Mouse (Mus musculus) activated CD4-positive, CD25-positive, alpha-beta regulatory T cell, adult 4 months (primary cell): Measurements from ENCODE around the gene Lima1. TPM values are rescaled to one million over a fixed set of nuclear protein-coding genes. Genes with fewer than 3 reads are reported as not detected.
"Not testable (repeated sequence)": the region's sequence is repeated elsewhere in the genome, so short reads cannot be mapped to it uniquely, and the experiment has no call there.

Source experiments
- ATAC-seq: one replicate; pipeline ENCODE4 v1.8.0; 2017
- polyA plus RNA-seq, 2 experiments: library from polyadenylated mRNA; unstranded; fragments of 100-300 nt; shearing (Covaris generic); gene quantifications; one replicate each; pipeline ENCODE4 v1.2.1; 2017

Gene Lima1
- polyA plus RNA-seq, 2 experiments from 2014 or later: 0.89 to 0.93 TPM

DNA sequence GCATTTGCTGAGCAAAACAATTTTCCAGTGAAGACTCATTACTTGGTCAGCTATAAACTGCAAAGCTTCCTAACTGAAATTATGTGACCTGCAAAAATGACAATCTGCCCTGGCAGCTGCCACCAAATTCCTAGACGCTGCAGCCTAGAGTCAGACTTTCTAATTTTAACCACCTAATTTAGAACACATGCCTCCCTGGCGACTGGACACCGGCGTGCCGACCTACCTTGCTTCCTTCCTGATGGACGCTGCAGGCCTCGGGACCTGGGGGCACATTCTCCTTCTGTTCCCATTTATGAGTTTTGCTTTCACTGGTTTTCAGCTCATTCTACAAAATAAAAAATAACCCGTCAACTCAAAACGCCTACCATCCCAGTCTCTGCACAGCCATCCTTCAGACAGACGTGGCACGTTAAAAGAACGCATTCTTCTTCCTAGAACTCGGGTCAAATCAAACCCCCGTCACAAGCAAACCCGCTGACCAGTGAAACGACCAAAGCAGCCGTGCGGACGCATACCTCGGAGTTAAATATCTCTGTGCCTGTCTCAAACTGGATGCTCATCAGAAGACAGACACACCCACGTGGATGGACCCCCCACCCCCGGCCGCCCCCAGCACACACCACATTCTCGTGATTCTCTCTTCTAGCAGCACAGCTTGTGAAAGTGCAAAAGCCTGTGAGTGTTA is 73.2 kb downstream of the Lima1 start:
- no peak for ATAC-seq

DNA sequence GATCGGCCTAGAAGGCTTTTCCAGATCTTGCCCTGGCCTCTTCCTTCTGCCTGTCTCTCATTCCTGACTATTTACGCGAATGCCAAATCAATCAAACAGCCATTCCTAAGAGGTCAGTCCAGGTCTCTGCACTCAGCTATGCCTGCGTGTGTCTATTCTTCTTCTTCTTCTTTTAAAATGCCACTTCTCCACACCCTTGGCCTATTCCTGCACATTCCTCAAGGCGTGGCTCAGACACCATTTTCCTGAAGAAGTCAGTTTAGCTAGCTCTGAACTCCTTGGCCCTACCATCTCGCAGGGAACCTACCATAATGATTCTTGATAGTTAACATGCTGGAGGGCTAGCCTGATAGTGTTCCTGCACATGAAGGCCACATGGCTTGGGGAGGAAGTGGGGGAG is 75.5 kb downstream of the Lima1 start:
- no peak for ATAC-seq

DNA sequence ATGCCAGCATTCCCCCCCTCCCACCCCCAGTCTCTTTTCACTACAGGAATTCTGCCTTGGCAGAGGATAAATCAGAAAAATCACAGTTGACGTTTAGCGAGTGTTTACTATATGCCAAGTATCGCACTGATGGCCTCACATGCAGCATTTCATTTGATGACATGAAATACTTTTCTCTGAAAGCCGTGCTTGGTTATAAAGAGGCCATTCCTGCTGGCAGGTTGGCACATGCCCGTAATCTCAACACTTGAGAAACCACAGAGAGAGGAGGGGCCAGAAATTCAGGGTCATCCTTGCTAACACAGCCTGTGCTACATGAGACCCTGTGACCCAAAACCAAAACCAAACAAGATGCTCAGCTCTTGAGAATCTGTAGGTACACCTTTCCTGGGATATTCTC is 77.4 kb downstream of the Lima1 start:
- no peak for ATAC-seq

DNA sequence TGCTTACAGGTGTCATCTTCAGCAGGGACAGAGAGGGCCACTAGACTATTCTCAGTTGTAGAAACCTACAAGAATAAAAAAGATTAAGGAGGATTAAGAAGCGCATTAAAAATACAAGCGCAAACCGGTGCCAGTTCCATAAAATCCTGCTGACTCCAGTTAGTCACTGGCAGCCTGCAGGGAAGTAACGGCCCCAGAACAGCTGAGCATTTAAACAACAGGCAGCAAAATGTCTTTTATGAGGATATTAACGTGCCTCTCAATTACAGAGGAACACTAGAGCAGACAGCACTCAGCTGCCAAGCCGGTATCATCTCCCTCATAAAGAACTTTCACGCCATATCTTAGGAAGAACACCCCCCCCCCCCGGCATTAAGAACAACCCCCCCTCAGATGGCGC is 78.5 kb downstream of the Lima1 start:
- ATAC-seq: no peak

DNA sequence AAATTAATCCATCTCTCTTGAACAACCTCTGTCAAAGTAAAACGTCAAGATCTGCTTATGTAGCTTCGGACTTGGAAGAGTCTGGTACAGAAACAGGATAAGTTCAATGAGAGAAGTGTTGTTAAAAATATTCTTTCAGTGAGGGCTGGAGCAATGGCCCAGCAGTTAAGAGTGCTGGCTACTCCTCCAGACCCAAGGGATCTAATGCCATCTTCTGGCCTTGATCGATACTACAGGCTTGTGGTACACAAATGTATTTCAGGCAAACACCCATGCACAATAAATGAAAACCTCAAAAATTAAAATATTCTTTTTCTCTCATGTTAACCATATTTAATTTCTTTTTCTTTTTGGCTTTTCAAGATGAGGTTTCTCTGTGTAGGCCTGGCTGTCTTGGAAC is 79.2 kb downstream of the Lima1 start:
- ATAC-seq: no peak

DNA sequence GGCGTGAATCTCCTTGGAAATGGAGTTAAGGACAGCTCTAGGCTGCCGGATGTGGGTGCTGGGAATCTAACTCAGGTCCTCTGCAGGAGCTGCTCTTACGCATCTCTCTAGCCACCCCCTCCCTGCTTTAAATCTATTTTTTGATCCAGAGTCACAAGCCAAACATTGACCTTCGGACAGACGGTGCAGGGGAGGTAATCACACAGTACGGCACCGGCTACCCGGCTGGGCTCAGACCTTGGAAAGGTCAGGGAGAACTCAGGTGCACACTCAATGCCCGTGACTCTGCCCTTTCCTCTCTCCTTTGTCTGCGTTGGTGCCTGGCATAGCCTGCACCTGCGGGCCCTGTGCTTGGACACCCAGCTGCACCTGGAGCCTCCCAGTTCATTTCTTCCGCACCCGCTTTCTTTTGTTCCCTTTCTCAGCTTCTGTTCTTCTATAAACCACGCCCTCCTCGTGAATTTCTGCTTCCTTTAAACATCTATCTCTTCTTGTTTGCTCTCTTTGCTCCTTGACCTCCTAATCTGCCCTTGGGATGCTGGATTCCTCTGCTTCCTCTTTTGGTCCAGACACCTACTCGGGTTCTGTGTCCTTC is 82.9 kb downstream of the Lima1 start:
- ATAC-seq: no peak

DNA sequence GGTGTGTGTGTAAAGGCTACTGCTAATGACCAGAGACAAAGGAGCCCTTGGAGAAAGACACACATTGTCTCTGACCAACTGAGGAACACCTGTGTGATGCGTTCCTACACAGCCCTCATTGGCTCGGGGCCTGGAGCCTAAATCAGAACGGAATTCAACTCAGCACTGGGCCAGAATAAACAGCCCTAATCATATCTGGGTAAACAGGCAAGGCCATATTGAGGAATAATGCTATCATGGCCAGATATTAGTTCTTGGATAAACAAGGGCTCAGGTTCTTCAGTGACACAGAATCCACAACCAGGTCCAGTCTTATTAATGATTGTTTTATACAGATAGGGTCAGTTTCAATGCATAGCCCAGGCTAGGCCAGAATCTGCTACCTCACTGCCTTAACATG is 84.3 kb downstream of the Lima1 start:
- no peak for ATAC-seq

DNA sequence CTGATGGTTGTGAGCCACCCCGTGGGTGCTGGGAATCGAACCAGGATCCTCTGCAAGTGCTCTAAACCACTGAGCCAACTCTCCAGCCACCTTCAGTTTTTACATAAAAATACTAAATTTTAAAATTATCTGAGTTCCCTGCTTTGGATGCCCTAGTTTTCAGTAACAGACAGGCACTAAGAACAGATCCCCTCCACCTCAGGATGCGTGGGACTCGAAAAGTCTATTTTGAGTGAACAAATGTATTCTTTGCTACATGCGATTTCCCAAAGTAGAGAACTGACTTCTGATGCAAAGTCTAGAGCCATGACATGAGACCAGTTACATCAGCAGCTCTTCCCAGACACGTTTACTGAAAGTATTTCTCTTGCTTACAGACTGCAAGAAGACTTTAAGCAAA is 84.8 kb downstream of the Lima1 start:
- ATAC-seq: no peak

DNA sequence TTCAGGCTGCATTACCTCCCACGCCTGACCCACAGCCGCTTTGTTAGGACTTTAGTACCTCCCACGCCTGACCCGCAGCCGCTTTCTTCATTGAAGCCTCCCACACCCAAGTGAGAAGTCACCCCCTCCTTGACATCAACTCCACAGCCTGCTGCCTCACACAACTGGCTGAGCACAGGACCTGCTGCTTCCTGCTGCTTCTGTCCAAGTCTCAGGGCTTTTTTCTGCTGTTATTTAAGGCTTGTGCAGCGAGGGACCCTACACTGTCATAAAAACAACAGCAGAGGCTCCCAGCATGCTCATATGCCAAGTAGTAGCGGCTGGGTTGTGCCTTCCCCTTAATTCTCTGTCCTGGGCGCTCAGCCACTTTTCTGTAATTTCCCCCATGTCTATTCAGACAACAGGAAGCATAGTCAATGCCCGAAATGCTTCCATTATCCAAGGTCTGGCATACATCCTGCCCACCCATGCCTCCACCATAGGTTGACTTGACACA is 87.6 kb downstream of the Lima1 start:
- ATAC-seq: no peak

DNA sequence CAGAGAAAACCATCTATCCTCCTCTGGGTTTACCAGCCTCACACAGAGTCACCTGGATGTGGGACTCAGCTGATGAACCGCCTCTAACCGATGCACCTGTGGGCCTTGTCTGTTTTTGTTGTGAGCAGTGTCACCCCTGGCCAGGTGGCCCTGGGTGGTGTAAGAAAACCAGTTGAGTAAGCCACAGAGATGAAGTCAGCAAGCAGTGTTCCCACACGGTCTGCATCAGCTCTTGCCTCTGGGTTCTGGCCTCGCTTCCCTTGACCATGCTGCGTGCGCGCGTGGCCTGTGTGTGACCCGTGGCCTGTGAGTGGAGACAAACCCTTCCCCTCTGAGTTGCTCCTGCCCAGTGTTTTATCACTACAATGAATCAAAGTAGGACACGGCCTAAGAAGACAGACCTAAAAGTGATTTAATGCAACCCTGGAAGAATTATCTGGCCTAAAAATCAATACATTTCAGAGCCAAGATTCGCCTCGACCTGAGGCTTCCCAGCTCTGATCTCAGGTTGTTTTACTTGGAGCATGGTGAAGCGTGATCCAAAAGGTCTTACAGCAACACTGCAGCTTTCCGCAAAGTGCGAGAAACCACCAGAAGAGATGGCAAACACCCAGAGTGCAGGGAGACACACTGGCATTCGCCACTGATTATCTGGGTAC is 96.5 kb downstream of the Lima1 start:
- ATAC-seq: no peak

DNA sequence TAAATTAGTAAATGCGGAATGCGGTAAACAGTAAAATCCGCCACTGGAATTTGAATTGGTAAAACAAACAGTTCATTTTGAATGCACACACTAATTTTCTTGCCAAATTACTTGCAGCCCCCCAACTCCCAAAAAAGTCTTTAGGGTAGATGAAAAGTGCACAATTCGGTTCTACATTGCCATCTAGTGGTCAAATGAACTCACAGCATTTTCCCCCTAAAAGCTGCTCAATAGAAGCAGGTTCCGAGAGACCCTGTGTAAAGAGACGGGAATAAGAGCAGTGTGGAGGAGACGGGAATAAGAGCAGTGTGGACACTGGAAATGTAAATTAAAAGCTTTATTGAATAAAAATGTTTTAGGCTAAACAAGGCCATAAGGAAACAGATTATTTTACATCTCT is 97.1 kb downstream of the Lima1 start:
- ATAC-seq: no peak

DNA sequence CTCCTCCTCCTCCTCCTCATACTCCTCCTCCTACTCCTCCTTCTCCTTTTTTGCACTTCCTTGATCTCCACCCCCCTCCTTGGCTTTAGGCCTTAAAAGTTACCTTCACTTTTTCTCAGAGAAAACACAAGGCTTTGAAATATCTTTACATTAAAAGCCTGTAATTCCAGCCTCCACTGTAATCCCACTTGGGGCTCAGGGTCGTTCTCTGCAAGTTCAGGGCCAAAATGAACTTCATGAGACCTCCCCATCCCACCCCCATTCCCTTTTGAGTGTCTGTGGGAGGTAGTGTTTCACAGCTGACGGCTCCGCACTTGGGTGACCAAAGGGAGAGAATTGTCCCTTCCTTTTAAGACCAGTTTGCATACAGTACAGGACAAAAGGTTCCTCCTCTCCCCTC is 102.3 kb downstream of the Lima1 start:
- no peak for ATAC-seq

DNA sequence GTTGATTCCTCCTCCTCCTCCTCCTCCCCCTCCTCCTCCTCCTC is 102.6 kb downstream of the Lima1 start, which contains the start of gene Cers5:
Cers5 (minus strand) TSS at position 5 of the 44 bp plus-strand sequence.
- not testable (repeated sequence) for ATAC-seq

DNA sequence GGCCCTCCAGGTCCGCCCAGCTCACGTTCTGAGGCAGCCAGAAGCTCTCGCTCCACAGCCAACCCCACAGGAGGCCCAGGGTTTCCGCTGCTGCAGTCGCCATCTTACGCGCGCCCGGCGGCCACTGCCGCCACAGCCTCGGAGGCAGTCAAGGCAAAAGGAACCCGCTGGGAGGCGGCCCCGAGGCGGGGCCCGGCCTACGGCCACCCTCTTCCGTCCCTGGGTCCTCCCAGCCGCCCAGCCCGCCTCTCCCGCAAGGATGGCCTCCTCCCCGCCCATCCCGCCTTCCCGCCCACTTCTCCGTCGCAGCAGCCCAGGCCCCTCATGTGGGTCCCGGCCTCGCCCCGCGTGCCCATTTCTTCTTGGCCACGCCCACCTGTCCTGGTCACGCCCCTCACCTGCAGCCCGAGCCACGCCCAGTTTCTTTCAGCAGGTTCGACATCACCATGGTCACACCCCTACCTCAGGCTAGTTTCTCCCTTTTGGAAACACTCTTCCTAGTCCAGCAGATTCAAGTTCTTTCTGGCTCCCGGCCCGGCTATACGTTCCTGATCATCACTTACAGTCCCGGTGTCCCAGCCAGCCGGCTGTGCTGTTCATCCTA is 102.9 kb downstream of the Lima1 start:
- ATAC-seq: peak; percentile 79

DNA sequence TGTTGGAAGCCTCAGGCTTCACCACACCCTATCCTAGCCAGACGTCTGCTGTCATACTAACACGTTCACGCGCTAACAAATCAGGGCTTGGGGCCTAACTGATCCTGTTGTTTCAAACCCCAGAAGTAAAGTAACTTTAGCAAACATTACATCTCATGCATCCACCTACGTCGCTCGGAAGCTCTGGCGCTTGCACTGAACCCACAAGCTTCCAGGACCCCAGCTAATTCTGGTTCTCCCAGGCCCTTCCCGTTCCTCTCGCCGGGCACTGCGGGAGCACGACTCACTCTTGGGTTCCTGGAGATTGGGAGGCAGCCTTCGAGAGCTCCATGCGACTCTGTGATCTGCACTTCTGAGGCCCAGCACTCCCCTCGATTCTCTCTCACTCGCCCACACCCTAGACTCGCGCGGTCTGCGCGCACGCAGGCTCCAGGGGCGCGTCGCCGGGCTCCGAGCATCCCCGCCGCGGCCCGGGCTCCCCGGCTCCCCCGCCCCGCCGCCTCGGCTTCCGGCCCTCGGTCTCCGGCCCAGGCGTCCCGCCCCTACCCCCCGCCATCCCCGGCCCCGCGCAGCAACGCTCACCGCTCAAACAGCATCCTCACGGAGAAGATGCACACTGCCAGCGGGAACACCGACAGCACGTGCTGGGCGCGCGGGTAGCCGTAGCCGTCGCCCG is 103.5 kb downstream of the Lima1 start:
- ATAC-seq: peak; percentile 48

DNA sequence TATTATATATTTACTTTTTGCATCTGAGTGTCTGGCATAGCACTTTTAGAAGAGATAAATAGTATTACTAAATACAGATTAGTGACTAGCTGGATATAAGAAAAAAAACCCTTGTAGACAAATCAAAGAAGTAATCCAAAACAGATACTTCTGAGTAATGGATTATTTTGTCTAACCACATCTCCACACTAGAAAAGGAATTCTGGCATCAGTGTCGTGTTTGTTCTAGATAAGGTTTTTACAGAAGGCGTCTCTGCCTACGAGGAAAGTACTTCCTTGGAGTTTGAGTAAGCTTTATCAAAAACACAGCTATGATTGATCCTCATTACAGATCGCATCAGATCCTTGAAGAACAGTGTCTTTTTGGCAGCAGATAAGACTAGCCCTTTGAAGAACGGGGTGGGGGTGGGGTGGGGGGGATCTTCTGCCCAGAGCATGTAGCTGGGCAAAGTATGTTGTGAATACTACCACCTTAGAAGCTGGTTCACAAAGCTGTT is 104.2 kb downstream of the Lima1 start:
- ATAC-seq: no peak

DNA sequence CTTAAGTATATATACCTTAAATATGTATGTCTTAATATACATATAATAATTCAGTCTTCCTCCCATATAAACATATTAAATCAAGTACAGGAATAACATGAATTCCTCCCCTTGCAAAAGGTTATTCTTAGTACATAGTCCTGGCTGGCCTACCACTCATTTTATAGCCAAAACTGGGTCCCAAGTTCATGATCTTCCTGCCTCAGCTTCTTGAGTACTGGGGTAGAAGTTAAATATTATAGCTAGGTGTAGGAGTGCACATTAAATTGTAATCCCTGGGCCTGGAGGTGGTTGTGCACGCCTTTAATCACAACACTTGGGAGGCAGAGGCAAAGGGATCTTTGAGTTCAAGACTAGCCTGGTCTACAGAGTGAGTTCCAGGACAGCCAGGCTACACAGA is 106.5 kb downstream of the Lima1 start:
- no peak for ATAC-seq

DNA sequence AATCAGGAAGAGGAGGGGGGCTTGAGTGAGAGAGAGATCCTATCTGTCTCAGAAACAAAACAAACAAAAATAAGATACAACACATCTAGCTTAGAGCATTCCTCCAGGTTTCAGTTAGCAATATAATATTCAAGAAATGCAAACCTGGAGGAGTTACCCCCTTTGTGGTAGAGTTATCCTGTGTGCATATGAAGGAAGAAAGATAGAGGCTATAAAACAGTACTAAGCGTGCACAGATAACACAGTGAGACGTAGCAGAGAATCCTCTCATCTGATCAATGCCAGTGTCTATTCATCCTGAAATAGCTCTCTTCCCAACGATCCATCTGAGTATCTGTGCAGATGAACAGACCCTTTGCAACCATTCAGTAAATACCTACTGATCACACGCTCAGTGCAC is 107.8 kb downstream of the Lima1 start:
- no peak for ATAC-seq

DNA sequence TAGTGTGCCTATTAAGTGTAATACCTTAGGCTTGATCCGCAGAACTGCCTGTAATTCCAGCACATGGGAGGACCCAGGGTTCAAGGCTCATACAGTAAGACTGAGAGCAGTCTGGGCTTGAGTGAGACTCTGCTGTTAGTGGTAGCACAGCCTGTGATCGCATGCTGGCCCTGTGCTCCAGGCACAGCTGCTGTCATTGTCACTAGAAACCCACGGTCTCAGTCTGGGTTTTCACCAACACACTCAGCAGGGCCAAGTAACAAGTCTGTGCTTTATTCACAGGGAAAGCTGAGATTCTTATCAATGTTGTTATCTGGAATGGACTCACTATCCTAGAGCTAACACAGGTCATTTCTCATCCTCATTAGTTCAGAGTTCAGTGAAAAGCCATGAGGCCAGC is 121.1 kb downstream of the Lima1 start:
- no peak for ATAC-seq

DNA sequence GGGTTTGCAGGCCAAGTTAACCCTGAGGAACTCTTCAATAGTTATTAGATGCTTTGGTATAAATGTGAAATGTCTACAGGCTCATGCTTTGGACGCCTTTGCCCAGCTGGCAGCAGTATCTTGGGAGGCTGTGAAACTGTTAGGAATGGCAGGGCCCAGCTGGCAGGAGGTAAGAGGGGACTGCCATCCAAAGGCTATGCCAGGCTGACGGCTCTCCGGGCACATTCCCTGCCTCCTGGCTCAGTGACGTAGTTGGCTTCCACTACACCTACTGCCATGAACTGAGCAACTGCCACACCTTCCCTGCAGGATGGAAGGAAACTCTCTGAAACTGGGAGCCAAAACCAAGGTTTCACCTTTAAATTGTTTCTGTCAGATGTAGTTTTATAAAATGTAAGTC is 135.0 kb downstream of the Lima1 start:
- no peak for ATAC-seq

DNA sequence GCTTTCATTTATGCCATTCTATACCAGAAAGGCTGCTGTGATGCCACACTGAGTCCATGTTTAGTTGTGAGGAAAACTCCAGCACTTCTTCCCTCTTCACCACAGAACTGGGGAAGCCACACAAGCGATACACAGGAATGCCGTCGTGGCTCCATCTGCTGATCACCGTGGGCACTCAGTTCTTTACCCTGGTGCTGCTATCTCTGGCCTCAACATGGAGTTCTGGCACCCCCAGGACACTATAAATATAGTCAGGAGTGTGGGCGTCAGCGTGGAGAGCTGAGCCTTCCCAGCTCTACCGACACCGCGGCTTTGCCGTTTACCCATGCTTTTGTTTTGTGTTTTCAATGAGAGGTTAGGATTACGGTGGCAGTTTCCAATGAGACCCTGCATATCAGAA is 138.6 kb downstream of the Lima1 start:
- ATAC-seq: no peak

DNA sequence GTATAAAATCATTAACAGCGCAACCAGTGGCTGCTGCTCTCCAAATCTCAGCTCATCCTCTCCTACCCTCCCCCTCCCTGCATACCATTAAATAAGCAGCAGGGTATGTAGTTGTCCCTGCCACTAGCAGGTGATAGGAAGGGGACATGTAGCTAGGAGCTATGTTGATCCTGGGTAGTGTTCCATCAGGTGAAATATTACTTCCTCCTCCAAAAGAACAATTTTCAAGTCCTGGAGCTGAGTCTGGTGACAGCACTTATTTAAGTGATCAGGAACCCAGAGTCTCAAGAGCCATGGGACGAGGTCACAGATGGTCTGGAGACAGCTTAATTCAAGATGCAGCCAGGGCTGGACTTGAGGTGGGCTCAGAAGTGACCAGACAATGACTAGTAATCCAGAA is 139.6 kb downstream of the Lima1 start:
- ATAC-seq: no peak

DNA sequence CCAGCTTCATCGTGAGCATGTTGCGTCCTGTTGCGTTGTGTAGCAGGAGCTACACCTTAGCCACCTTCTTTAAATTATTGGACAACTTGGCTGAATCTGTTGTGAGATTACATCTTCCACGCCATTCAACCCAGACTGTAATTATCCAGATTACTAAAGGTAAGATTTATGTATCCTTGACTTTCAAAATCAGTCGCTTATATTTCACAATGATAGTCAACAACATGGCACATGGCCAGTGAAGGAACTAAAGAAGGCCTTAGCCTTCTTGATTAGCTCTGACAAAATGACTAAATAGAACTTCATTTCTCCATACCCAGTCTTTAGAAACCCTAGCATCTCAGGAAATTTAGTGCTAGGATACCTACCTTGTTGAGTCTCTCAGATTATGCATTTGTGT is 142.1 kb downstream of the Lima1 start:
- ATAC-seq: no peak

DNA sequence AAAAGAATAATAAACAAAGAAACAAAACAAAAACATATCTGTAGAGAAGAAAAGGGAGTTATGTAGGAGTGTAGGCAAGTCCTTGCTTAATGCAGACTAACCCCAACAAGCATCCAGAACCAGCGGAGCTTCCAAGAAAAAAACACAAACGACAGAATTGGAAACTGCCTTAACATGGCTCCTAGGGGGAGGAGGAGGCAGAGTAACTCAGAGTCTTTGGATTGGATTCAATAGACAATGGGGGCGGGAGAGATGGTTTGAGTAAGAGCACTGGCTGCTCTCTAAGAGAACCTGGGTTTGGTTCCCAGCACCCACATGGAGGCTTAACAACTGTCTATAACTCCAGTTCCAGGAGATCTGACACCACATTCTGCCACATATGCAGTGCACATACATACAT is 143.6 kb downstream of the Lima1 start:
- ATAC-seq: no peak
